Mouse (Mus musculus): ENCODE results near the gene Stat3.

Gene Stat3

DNA sequence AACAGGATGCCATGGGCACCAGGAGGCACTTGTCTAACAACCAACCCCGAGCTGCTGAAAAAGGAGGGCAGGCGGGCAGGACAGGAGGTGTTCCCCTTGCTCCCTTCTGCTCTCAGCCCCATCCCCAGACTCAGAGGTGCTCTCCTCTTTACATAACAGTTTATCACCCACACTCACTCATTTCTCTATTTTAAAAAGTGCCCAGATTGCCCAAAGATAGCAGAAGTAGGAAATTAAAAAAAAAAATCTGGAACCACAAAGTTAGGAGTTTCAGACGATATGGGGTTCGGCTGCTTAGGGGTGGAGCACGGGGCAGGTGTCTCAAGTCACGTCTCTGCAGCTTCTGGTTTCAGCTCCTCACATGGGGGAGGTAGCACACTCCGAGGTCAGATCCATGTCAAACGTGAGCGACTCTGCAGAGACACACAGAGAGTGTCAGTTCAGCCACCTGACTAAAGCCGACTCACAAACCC, 51.0 kb downstream of the Stat3 start:
- DNase-seq, result no peak

DNA sequence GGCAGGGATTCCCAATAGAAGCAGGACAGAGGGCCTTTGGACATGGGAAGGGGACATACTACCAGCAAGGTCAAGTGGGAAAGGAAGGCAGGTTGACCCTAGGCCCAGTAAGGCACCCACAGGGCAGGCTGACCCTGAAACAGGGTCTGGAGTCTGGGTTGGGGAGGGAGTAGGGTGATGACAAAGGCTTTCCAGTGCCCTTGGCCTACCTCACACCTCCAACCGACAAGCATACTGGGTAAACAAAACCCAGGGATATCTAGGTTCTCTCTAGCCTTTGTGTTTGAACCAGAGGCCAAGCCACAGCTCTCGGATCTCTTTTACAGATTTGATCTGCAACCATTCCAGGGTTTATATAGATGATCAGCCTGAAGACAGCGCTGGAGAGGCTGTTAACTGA, 51.6 kb downstream of the Stat3 start:
- DNase-seq, result no peak

DNA sequence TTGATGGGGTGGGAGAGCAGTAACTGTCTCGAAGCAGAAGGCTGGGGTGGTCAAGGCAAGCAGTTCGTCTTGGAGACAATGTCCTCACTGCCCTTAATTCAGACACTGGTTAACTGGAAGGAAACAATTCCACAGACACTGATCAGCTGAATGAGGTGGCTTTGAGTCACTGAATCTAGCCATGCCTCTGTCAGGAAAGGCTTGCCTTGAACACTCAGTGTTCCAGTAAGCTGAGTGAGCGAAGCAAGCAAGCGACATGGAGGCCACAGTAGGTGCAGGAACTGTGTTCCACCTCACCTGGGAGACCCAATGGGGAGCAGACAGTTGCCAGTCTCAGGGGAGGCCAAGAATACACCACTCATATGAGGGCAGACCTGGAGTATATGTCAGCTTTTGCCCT, 52.1 kb downstream of the Stat3 start:
- no peak for DNase-seq

DNA sequence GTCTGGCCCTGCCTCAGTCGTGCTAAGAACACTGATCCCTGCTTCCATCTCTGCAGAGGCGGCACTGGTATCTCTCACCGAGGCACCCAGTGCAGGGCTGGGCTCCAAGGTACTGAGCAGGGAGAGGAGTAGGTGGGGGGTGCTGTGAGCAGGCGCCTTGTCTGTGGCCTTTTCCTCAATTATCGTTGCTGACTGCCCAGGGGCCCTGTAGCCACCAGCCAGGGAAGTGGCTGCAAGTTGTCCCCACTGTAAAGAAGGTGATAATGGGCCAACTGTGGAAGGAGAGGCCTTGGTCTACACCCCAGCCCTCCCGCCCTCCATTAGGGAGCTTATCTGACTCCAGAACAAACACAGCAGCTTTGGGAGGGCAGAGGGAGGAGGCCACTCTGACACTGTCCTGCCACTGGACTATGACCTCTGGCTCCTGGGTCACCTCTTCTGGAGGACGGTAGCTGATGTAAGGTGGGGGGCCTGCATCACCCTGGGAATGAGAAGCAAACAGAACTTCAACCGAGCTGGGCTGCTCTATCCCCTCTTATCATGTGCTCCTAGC, 53.1 kb downstream of the Stat3 start:
- no peak for DNase-seq

DNA sequence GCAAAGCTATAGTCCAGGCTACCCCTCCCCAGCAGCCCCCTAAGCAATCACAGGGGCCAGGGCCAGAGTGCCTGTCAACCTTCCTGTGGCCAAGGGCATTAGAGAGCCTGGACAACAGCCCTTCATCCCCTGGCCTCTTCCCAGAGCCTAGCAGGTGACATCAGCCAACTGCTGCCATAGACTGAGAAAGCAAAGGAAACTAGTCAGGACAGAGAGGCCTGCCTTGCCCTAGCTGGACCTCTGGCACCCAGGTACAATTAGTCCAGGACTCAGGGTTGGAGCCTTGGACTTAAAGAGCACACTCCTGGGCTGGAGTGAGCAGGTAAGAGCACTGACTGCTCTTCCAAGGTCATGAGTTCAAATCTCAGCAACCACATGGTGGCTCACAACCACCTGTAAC, 53.9 kb downstream of the Stat3 start:
- DNase-seq, result no peak

DNA sequence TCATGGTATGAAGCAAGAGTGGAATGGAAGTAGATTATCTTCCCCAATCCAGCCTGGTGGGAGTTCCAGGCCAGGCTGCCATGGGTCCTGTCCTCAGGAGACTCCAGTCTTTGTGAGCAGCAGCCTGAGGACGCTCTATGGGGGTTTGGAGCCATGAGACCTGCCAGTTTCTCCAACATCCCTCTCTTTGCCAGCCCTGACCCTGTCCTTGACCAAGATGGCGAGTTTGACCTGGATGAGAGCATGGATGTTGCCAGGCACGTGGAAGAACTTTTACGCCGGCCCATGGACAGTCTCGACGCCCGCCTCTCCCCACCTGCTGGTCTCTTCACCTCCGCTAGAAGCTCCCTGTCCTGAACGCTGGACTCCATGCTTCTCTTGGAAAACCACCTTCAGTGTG, 55.7 kb downstream of the Stat3 start:
- DNase-seq, result no peak

DNA sequence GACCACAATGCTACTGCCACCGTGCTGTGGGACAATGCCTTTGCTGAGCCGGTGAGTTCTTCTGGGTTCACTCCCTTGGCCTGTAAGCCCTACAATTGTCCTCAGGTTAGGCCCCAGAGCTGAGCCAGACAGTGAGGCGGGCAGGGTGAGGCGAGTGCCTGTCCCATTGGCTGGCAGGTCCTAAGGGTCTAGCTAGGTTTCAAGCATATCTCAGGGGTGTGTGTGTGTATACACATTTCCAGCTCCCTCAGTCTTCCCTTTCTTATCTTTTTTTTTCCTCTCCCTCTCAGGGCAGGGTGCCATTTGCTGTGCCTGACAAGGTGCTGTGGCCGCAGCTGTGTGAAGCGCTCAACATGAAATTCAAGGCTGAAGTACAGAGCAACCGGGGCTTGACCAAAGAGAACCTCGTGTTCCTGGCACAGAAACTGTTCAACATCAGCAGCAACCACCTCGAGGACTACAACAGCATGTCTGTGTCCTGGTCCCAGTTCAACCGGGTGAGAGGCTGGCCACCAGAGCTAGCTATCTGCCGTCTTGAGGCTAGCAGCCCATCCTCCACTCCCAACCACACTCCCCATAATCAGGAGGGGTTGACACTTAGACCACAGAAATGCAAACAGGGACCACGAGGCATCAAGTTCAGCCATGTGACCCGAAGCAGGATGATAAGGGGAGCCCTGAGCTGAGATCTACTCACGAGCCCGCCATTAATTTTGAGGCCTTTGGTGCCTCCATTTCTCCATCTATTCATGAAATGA, 59.8 kb downstream of the Stat3 start:
- no peak for DNase-seq

DNA sequence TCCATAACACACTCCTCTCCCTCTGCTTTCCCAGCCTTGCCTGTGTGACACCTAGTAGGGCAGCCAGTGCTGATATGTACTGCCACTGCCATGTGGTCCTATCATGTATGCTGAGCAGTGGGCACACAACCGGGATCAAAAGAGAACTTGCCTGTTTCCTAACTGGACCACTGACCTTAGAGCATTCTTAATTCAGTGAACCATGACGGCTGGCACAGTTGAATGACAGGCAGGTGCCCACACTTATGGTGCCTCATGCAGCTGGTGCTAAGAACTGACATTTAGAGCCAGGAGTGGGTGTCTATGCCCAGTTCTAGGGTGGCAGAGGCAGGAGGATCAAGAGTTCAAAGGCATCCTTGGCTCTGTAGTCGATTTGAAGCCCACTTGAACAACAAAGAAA, 63.6 kb downstream of the Stat3 start:
- peak; percentile 62 for DNase-seq

DNA sequence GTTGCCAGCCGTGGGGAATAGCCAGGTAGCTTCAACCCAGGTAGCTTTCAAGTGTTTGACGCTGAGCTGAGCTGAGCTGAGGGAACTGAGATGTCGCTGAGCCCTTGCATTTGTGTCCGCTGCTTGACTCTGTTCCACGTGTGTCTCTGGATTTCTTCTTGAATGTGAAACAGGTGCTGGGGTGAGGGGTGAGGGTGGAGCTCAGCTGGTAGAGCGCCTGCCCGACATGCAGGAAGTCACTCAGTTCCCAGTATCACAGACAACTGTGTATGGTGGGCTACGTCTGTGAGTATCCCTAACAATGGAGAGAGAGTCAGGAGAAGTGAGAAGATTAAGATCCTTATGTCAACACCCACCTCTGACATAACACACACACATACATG, 68.4 kb downstream of the Stat3 start:
- no peak for DNase-seq

DNA sequence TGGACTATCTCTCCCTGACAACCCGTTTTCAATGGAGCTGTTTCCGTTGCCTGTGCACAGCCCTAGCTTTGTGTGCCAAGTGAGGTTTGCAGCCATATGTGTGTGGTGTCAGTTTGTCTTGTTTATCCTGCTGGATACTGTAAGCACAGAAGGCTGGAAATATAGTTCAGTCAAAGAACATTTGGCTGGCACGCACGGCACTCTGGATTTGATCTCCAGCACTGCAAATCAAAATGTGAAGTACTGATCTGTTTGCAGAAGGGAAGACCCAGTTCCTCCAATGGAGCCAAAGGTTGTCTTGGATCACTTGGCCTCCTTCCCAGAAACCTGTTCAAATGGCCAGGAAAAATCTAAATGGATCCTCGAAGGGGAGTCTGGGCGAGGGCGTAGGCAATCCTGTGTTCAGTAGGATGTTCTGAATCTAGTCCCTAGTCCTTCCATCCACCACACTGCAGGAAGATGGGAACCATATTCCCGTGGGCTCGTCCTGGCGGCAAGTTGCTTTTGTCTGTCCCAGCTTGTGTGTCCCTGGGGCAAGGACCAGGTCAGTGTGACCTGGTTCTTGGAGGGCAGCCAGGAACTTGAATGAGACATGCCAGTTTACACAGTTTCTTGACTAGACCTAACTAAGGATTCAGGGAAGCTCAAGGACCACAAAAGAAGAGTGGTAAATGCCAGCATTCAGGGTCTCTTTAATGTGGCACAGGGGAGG, 68.9 kb downstream of the Stat3 start:
- peak; percentile 80 for DNase-seq

DNA sequence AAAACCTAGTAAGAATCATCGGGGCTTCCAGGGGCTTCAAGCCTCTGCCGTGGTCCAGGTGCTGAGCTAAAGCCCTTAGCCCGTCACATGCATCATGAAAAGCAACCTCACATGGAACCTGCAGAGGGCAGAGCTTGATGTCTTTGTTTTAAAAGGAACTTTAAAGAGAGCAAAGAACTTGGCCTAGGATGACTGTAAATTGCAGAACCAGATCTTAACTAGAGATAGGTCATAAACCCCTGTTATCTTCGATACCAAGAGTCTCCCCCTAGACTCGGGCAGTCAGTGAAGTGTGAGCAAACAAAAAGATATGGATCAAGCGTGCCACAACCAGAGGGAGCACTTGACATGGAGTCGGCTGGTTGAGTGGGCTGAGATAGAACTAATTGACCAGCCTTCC, 73.7 kb downstream of the Stat3 start:
- no peak for DNase-seq

DNA sequence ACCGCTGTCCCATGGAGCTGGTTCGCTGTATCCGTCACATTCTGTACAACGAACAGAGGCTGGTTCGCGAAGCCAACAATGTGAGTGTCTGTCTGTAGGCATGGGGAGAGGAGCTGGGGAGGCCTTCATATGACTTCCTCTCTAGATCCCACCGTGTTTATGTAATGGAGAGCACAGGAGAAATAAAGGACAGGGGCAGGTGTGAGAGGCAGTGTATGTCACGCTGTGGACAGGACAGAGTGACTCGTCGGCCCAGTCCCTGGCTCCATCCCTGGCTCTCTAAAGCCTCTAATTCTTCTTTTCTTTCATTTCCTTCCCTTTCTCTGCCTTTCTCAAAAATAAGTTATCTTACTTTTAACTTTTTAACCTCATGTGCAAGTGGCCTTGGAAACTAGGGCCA, 76.2 kb downstream of the Stat3 start:
- DNase-seq, result no peak

DNA sequence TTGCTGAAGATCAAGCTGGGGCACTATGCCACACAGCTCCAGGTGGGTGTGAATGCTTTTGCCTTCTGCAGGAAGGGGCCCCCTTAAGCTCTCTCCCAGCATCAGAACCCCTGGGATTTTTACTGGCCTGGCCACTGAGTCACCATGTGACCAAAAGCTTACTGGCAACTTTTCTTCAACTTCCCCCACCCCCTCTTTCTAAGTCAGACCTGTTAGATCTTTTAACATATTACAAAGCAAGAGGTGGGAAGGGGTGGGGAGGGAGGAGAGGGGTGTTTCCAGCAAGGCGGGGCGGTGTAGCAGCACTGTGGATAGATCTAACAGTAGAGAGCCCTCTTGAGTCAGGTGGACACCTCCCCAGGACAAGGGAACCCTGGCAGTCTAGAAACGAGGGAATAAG, 77.5 kb downstream of the Stat3 start:
- DNase-seq, result no peak

DNA sequence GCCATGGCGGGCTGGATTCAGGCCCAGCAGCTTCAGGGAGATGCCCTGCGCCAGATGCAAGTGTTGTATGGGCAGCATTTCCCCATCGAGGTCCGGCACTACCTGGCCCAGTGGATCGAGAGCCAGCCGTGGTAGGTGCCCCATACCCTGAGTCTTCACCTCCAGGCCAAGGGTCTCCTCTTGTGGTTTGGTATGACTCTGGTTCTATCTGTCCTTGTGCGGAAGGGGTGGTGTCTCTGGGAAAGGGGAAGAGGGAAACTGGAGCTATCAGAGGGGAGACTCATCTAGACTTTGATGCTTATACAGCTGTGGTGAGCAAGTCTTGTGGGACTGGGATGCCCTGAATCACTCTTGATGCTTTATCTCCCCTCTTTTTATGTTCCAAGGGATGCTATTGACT, 78.0 kb downstream of the Stat3 start:
- DNase-seq, result no peak

DNA sequence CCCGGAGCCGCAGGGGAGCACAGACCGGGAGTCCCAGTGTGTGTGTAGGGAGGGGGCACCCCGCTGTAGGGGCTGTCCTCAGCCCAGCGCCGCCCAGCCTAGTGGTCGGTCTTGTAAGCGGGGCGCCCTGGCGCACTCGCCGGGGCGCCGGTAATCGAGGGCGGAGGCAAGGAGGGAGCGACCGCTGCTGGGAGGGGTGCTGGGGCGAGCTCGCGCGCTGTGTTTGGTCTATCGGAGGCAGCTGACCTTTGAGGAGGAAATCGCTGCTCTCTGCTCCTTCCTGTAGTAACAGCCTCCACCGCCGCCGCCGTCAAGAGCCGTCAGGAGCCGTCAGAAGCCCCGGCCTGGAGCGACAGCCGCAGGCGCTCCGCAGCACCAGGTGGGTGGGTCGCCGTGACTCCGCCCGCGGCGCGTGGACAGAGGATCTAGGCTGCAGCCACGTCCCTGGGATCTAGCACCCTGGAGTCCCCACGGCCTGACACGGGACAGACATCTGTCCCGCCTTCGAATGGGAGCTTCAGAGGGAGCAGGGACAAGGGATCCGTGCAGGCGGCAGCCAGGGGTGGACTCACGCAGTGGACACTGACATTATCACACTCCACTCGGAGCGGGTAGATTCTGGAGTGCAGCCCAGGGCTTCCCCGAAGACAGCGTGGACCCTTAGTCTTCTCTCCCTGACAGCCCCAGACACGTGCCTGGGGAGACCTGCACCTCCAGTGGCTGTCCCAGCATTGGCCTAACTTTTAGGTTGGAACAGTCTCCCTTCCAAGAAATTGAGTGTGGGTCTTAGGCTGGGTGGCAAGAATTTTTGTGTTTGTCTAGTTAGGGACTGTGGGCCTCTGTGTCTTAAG, 78.9 kb downstream of the Stat3 start:
- DNase-seq, result peak; percentile 91

DNA sequence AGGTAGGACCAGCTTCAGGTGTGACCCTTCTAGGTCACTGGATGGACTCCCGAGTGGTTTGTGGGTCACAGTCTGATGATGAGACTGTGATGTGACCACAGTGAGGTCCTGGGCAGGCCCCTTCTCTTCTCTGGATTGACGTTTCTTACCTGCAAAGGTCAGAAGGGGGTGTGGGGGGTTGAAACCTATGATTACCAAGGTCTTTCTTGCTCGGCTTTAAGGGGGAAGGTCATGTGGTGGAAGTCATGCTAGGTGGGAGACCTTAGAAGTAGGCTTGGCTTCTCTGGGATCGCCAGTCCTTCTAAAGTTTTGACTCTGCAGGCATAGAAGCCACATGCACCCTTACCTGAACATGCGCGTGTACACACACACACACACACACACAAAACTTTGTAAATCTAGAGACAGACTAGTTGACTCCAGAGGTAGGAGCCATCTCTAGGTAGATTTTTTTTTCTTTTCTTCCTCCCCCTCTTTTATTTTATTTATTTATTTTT, 79.7 kb downstream of the Stat3 start:
- no peak for DNase-seq

DNA sequence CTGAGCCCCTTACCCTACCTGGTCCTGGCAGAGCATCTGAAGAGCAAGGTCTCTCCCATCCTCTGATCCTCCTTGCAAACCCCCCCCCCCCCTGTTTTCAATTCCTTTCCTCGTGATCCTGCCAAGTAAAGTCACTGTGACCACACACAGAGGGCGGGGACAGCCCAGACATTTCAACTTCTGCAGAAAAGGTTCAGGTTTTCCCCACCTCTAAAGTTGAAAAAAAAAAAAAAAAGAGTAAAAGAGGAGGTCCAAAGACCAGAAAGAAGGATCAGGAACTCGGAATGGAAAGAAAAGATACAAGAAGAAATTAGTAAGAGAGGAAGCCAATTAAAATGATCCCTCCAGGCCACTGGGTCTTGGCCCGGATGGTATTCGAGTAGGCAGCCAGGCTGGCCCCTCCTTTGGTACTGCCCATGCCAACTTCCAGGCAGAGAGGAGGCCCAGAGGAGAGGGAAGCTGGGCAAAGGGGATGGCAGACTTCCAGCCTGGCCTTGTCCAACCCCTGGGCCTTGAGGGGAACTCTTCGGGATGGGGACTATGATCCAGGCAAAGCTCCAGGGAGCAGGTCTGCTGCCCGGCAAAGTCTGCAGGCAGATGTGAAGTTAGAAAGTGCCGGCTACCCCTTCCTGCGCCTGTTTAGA, 80.3 kb downstream of the Stat3 start, which contains the start of gene Stat5a:
Gene Stat5a, plus strand, starts transcription at position 417 of the 644 bp plus-strand sequence.
- DNase-seq, result peak; percentile 96

DNA sequence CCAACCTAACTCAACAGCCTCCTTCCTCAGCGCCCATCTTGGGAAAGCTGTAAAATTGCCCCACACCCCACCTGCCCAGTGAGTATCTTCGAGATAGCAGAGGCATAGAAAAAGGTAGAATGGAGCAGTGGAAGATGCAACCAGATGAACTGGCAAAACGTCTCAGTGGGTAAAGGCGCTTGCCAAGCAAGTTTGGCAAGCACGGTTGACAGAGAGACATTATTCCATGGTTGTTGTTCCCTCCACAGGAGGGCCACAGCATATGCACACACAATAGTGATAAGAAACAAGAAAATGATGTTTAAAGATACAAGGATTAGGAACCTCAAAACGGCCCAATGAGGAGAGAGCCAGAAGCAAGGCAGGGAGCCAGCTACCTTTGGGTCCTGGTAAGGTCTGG, 81.4 kb downstream of the Stat3 start:
- DNase-seq, result no peak

DNA sequence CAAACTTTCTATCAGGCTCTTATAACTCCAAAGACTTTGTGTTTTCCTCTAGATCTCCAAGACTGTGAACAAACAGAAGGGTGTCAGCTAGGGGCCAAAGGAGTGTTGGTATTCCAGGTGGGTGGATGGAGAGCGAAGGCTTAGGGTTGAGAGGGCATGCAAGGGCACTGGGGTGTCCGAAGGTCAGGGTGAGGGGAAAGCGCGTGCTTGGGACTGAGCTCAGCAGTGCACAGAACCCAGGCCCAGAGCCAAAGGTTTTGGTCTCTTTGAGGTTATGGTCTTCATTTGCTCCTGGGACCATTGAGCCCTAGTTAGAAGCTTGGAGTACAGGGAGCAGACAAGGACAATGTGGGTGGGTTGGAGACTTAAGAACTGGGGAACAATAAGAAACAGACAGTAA, 84.2 kb downstream of the Stat3 start:
- peak; percentile 67 for DNase-seq

DNA sequence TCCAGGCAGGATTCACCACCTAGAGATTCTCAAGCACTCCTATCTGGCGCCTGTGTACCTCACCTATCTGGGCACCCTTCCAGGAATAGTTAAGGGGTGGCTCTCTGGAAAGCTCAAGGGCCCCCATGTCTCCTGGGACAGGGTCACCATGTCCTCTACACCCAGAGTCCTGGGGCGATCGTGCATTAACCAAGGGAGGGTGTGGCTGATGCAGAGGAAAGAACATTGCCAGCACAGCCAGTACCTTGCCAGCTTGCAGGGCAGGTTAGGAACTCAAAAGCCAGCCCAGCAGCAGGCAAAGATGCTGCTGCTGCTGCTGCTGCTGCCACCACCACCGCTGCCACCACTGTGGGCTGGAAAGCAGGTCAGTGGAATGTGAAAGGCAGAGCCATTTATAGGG, 85.1 kb downstream of the Stat3 start:
- DNase-seq, result peak; percentile 87

DNA sequence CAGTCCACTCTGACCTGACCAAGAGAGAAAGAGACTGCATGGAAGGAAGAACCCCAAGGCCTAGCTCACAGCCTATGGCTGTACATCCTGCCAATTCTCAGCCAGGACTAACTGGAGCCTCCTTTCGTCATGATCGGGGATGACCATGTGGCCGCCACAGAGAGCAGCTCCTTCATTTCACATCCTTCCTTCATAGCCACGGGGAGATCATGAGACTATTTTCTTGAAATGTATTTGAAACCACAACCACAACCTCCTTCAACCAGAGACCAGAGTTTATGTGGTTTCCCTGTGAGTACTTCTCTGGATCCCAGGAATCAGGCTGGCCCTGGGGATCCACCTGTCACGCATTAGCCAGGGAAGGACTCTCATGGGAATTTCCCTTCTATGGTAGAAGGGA, 86.3 kb downstream of the Stat3 start:
- DNase-seq, result no peak

DNA sequence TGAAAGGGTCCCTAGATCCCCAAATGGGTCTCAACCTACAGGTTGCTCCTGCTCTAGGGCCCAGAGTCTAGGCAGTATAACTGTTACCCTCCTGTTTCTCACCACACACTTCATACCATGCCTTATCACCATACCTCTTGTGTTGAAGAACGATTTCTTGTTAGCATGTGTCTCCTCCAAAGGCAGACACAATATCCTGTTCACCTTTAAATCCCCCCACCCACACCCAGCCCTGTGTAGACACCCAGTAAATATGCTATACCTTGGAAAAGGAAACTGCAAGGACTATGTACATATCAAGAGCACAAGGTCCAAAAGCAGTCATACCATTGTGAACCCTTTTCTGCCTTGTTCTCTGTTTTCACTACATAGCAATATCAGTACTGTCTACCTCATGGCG, 87.3 kb downstream of the Stat3 start:
- no peak for DNase-seq
